Mouse (Mus musculus): ENCODE results near the gene Olfr571.

DNA sequence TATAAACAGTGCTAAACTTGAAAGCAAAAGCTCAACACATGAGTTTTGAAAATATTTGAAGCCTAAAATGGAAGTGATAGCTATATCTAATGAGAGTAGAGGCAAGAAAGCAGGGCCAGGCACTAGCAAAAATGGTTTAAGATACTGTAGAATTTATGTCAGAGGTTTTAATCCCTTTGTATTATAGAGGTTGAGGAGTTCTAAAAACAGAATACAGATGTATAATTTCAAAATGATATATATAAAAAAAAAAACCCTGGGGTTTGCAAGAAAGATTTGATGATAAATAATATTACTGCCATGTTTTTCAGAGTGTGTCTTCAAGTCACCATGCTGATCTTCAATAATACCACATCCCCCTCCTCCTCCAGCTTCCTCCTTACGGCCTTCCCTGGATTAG, 30.8 kb upstream of the Olfr571 start, which contains the start of gene Olfr574:
- TF ChIP-seq POLR2A (IDR thresholded peaks at IDR 0.05; ENCODE audit: low read depth, low read length) (no peak), CTCF (IDR thresholded peaks at IDR 0.05; ENCODE audit: borderline replicate concordance, insufficient read depth, low read length) (no peak)

All from embryonic fibroblast, embryonic 13.5 days (primary cell).